Mouse (Mus musculus) bone marrow, adult 2 months (tissue): ENCODE measurements around the gene Dcbld1.

Source experiments
- CTCF ChIP-seq: fragments of 200-500 bp; IDR thresholded peaks from 2 replicates; pipeline ENCODE4 v1.5.1; 2011; ENCODE audit warnings: low read length, control low read depth; ENCODE audit not compliant: control insufficient read depth, insufficient read depth
- POLR2A ChIP-seq: fragments of 200-500 bp; IDR thresholded peaks from 2 replicates; pipeline ENCODE4 v1.6.1; 2011; ENCODE audit warnings: low read depth, mild to moderate bottlenecking, control low read depth, low read length, borderline replicate concordance; ENCODE audit not compliant: control insufficient read depth

- TF ChIP-seq CTCF = no peak
- no peak for TF ChIP-seq POLR2A
Measured at GRCm38 (mm10) chr10:52273012-52273411, 39.6 kb downstream of the Dcbld1 start.
